Mouse (Mus musculus) frontal cortex, adult 2 months (tissue): ENCODE data around the gene Ldlrad3. TPM values are rescaled to one million over a fixed set of nuclear protein-coding genes. Genes with fewer than 3 reads are reported as not detected.

Source experiments
- DNase-seq, 2 experiments: peaks; one replicate each; pipeline ENCODE4 v3.0.0; 2022; ENCODE audit warnings: low spot score in 1 of 2; ENCODE audit errors: extremely low spot score in 1 of 2
- polyA plus RNA-seq: library from polyadenylated mRNA; depleted of rRNA; stranded (reverse); fragments of >200 nt; gene quantifications from 2 replicates; pipeline ENCODE4 v1.2.3, GENCODE M21; 2012

Gene Ldlrad3
- polyA plus RNA-seq, 1 experiment, result 12.1 TPM

- DNase-seq, result no peak
These were observed 66.3 kb downstream of the Ldlrad3 start for GRCm38 (mm10) chr2:102119751-102120505.

DNA sequence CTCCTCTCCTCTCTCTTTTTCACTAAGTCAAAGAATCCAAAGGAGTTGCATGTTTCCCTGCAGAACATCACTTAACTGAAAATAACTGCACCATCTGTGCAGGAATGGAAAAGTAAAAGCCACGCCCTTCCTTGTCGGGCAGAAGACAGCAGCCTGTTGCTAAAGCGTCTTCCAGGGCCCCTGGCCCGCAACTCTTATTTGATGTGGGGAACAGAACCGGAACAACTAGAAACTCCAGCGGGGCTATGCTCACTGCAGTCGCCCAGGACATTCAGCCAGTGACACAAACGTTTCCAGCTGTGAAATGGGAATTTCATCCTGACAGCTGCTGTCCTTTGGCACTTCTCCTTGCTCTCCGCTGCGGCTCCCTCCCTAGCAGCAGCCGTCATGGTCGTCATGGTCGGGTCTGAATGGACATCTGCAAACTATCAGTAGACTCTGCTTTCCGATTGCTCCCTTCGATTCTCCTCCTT is 67.2 kb downstream of the Ldlrad3 start:
- peak; percentile 45 to 67 for DNase-seq

DNA sequence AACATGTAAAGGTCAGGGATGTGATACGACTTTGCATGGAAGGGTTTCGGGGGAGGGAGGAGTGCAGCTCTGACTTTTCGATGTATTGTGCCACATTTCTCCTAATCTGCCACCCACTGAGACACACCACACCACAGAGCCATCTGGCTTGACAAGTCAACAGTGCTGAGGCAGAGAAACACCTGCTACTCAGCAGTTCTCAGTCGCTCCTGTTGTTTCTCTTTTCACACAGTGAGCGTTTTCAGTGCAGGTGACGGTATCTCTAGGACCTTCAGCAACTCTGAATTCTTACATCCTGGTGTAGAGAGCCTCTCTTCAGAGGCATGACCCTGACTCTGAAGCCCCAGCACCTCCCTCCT is 68.8 kb downstream of the Ldlrad3 start:
- DNase-seq, result no peak

GRCm38 (mm10) chr2:102116521-102117401 is 69.4 kb downstream of the Ldlrad3 start:
- no peak for DNase-seq

- DNase-seq, result no peak
These were observed 72.4 kb downstream of the Ldlrad3 start for GRCm38 (mm10) chr2:102113801-102114200.

DNA sequence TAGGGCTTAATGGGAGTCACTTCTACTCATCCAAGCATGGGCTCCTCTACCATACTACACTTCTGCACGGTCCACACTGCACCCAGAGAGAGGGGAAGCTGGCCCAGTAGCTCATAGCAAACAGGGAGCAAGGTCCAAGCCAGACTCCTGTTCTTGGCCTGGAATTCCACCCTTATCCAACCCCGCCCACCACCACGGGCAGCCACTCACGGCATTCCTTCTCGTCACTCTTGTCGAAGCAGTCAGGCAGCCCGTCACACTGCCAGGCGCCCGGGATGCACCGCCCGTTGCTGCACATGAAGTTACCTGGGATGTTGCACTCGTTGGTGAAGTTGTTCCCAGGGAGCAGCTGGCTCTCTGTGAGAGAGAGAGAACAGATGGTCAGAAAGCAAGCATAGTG is 72.9 kb downstream of the Ldlrad3 start:
- no peak for DNase-seq

DNA sequence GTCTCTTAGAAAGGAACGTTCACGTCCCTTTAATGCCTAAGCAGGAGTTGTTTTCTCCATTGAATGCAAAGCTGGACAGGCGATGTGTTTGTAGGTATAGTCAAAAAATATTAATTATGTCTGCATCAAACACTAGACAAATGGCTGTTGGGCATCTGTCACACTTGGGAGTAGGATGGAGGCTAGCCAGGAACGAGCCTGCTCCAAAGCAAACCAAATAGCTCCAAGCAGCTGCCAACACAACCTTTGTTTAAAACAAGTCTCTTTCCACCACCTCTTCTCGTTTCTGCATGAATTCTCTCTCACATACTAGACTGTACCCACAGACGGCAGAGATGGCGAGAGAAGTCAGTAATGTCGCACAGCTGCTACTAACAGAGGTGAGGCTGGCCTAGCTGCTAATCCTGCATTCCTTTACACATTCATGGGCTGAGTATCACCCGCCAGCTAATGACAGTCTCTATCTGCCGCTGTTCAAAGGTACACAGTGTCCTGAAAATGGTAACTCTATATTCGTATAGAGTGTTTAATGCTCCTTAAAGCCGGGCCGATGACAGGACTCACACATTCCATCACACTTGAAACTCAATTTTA is 74.2 kb downstream of the Ldlrad3 start:
- DNase-seq, result no peak

- no peak for DNase-seq
These were observed 75.9 kb downstream of the Ldlrad3 start for GRCm38 (mm10) chr2:102110306-102110705.

GRCm38 (mm10) chr2:102107280-102107679 is 78.9 kb downstream of the Ldlrad3 start:
- DNase-seq, result peak in 1 of 2 experiments; percentile 58

GRCm38 (mm10) chr2:102106728-102107127 is 79.5 kb downstream of the Ldlrad3 start:
- no peak for DNase-seq

DNA sequence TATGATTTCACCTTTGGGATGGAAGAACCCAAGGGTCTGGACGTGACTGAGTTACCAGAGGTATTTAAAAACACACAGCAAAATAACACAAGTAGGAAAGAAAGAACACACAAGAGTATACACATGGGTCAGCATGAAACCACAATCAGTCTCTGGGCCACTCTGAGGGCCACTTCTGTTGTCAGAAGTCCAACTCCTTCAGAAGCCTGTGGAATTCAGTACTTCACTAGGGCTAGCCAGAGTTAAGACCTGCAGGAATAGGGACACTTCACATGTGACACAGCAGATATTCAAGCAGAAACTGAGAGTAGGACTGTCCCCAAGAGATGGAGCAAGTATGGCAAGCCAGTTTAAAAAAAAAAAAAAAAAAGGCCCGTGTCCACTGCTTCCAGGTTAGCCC is 80.7 kb downstream of the Ldlrad3 start:
- DNase-seq, result no peak

- DNase-seq, result peak; percentile 55 to 82
These were observed 82.2 kb downstream of the Ldlrad3 start for GRCm38 (mm10) chr2:102103955-102104354.

- DNase-seq, result no peak
These were observed 85.7 kb downstream of the Ldlrad3 start for GRCm38 (mm10) chr2:102100490-102100889.

- no peak for DNase-seq
These were observed 86.3 kb downstream of the Ldlrad3 start for GRCm38 (mm10) chr2:102099702-102100450.

GRCm38 (mm10) chr2:102099261-102099660 is 86.9 kb downstream of the Ldlrad3 start:
- DNase-seq, result no peak

- no peak for DNase-seq
These were observed 91.4 kb downstream of the Ldlrad3 start for GRCm38 (mm10) chr2:102094773-102095172.

- no peak for DNase-seq
These were observed 91.9 kb downstream of the Ldlrad3 start for GRCm38 (mm10) chr2:102094281-102094680.

DNA sequence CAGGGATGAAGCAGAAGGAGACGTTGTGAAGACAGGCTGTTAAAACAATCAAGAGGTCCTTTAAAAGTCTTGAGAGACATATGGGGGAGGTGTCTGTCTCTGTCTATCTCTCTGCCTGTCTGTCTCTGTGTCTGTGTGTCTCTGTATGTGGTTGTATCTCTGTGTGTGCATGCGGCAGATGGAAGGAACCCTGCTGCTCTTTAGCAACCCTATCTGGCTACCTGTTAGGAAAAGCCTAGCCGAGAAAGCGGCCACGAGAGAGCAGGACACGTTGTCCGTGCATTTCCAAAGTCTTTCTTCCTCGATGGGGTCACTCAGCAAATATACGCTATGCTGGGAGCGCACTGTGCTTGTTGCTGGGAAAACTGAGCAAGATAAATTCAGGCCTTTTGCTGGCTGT is 93.6 kb downstream of the Ldlrad3 start:
- DNase-seq, result no peak

- DNase-seq, result peak; percentile 58 to 92
These were observed 94.5 kb downstream of the Ldlrad3 start for GRCm38 (mm10) chr2:102091516-102092350.

DNA sequence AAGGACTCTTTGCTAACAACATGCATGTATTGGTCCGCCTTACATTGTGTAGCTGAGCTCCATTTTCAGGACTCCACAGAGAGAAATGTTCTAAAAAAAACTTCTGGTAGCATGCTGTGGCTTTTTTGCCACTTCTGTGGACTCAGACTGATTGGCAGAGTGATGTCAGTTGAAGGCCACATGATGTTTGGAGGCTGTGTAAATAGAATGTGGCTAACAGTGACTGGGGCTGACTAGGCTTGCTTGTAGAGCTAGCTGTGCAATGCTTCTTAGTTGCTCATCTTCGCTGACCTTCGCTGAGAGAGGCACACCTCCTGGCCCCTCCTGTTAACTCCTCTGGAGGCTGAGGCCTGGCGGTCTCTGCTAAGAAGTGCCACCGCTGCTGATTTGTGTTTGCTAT is 98.4 kb downstream of the Ldlrad3 start:
- no peak for DNase-seq
